Mouse (Mus musculus): Measurements from ENCODE around the gene Izumo1.

- no peak for TF ChIP-seq POLR2A (IDR thresholded peaks at IDR 0.05; ENCODE audit: low read depth, low read length)
- no peak for TF ChIP-seq CTCF (conservative IDR thresholded peaks at IDR 0.05; ENCODE audit: insufficient read depth, insufficient read length, low read depth, low read length)
These were observed 17.2 kb downstream of the Izumo1 start for GRCm38 (mm10) chr7:45638623-45639401.
